Mouse (Mus musculus): ENCODE data around the gene Olfr1276. TPM values are rescaled to one million over a fixed set of nuclear protein-coding genes. Genes with fewer than 3 reads are reported as not detected.

Gene Olfr1276
- not detected in 2 replicates for polyA plus RNA-seq (2014; fragmentation: Nextera tagmentation; extraction: Ambion mirVana)

DNA sequence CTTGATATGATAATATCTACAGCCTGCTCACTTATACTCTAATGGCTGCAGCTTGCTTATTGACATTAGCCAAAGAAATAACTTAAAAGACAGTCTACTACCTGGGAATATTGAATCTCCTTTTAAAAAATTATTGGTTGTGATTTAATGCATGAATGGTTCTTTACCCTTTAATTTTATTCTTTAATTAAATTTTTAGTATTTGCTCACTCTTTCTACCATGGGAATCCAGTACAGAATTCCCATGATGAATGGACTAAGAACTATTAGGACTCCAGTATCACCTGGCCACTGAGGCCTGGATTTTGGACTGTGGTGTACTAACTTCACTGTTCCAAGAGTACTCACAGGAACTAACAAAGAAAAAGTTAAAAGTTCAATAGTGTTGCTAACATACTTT lies at the start of gene Olfr1276:
Gene Olfr1276, plus strand, starts transcription at position 301 of the 400 bp plus-strand sequence.
- H3K4me3 ChIP-seq (ENCODE audit: low read depth, low read length): no peak within 1 kb of the TSS
- no peaks in the 10 kb centered on the region for H3K27me3 ChIP-seq (ENCODE audit: control insufficient read depth, insufficient read depth, low read length)
- no peaks in the 10 kb centered on the region for H3K4me1 ChIP-seq (ENCODE audit: control insufficient read depth, insufficient read depth, low read length)
- H3K27ac ChIP-seq (ENCODE audit: low read depth, low read length): no peak within 1 kb of the TSS
- no peak within 1 kb of the TSS for H3K9ac ChIP-seq (ENCODE audit: low read length)
- DNase-seq (ENCODE audit: low spot score, missing footprints): no peak
- no peaks in the 10 kb centered on the region for H3K9me3 ChIP-seq (ENCODE audit: control insufficient read depth, low read length)
- no peaks in the 10 kb centered on the region for H3K36me3 ChIP-seq (ENCODE audit: control insufficient read depth, insufficient read depth, low read length)
- no peak for ATAC-seq (ENCODE audit: low FRiP score)
- no peak within 1 kb of the TSS for H3K4me2 ChIP-seq

- Histone ChIP-seq H3K27me3 (ENCODE audit: control insufficient read depth, insufficient read depth, low read length) (no peaks in the 10 kb centered on the region), H3K9me3 (ENCODE audit: control insufficient read depth, low read length) (no peaks in the 10 kb centered on the region), H3K4me2 (no peak within 1 kb of the TSS), H3K4me1 (ENCODE audit: control insufficient read depth, insufficient read depth, low read length) (no peaks in the 10 kb centered on the region), H3K9ac (ENCODE audit: low read length) (no peak within 1 kb of the TSS), H3K27ac (ENCODE audit: low read depth, low read length) (no peak within 1 kb of the TSS), H3K4me3 (ENCODE audit: low read depth, low read length) (no peak within 1 kb of the TSS), H3K36me3 (ENCODE audit: control insufficient read depth, insufficient read depth, low read length) (no peaks in the 10 kb centered on the region)
- no peak for ATAC-seq (ENCODE audit: low FRiP score)
- 87% methylated on average over 6 of the region's 6 CpGs for WGBS
- DNase-seq (ENCODE audit: low spot score, missing footprints): no peak
These were observed 24.8 kb upstream of the Olfr1276 start, which contains the start of gene 4930430A15Rik for GRCm38 (mm10) chr2:111229502-111229901. Gene 4930430A15Rik (minus strand): TSS chr2:111229602.

- Histone ChIP-seq H3K27ac (ENCODE audit: low read depth, low read length) (no peak within 1 kb of the TSS), H3K9me3 (ENCODE audit: control insufficient read depth, low read length) (no peaks in the 10 kb centered on the region), H3K4me3 (ENCODE audit: low read depth, low read length) (no peak within 1 kb of the TSS), H3K9ac (ENCODE audit: low read length) (no peak within 1 kb of the TSS), H3K36me3 (ENCODE audit: control insufficient read depth, insufficient read depth, low read length) (no peaks in the 10 kb centered on the region), H3K27me3 (ENCODE audit: control insufficient read depth, insufficient read depth, low read length) (no peaks in the 10 kb centered on the region), H3K4me1 (ENCODE audit: control insufficient read depth, insufficient read depth, low read length) (no peaks in the 10 kb centered on the region), H3K4me2 (no peak within 1 kb of the TSS)
- DNase-seq (ENCODE audit: low spot score, missing footprints) (no peak), ATAC-seq (ENCODE audit: low FRiP score) (no peak)
- WGBS: 83% methylated on average over 1 of the region's 1 CpGs
These were observed 19.1 kb upstream of the Olfr1276 start, which contains the start of gene Olfr1275 for GRCm38 (mm10) chr2:111235186-111235585. Gene Olfr1275 (minus strand): TSS chr2:111235286.

- Histone ChIP-seq H3K4me3 (ENCODE audit: low read depth, low read length) (no peak within 1 kb of the TSS), H3K27me3 (ENCODE audit: control insufficient read depth, insufficient read depth, low read length) (no peaks in the 10 kb centered on the region), H3K36me3 (ENCODE audit: control insufficient read depth, insufficient read depth, low read length) (no peaks in the 10 kb centered on the region), H3K9me3 (ENCODE audit: control insufficient read depth, low read length) (no peaks in the 10 kb centered on the region), H3K27ac (ENCODE audit: low read depth, low read length) (no peak within 1 kb of the TSS), H3K4me2 (no peak within 1 kb of the TSS), H3K4me1 (ENCODE audit: control insufficient read depth, insufficient read depth, low read length) (no peaks in the 10 kb centered on the region), H3K9ac (ENCODE audit: low read length) (no peak within 1 kb of the TSS)
- DNase-seq (ENCODE audit: low spot score, missing footprints): no peak
- WGBS: 81% methylated on average over 2 of the region's 2 CpGs
- no peak for ATAC-seq (ENCODE audit: low FRiP score)
These were observed 19.7 kb downstream of the Olfr1276 start, which contains the start of gene Olfr1277 for GRCm38 (mm10) chr2:111274006-111274405. Gene Olfr1277 (minus strand): TSS chr2:111274106.

- Histone ChIP-seq H3K4me3 (ENCODE audit: low read depth, low read length) (no peak within 1 kb of the TSS), H3K9me3 (ENCODE audit: control insufficient read depth, low read length) (no peaks in the 10 kb centered on the region), H3K4me2 (no peak within 1 kb of the TSS), H3K36me3 (ENCODE audit: control insufficient read depth, insufficient read depth, low read length) (no peaks in the 10 kb centered on the region), H3K27ac (ENCODE audit: low read depth, low read length) (no peak within 1 kb of the TSS), H3K27me3 (ENCODE audit: control insufficient read depth, insufficient read depth, low read length) (no peaks in the 10 kb centered on the region), H3K4me1 (ENCODE audit: control insufficient read depth, insufficient read depth, low read length) (no peaks in the 10 kb centered on the region), H3K9ac (ENCODE audit: low read length) (no peak within 1 kb of the TSS)
- ATAC-seq (ENCODE audit: low FRiP score): no peak
- no peak for DNase-seq (ENCODE audit: low spot score, missing footprints)
These were observed 35.5 kb downstream of the Olfr1276 start, which contains the start of gene Olfr1278 for GRCm38 (mm10) chr2:111289836-111290235. Gene Olfr1278 (plus strand): TSS chr2:111290136.

DNA sequence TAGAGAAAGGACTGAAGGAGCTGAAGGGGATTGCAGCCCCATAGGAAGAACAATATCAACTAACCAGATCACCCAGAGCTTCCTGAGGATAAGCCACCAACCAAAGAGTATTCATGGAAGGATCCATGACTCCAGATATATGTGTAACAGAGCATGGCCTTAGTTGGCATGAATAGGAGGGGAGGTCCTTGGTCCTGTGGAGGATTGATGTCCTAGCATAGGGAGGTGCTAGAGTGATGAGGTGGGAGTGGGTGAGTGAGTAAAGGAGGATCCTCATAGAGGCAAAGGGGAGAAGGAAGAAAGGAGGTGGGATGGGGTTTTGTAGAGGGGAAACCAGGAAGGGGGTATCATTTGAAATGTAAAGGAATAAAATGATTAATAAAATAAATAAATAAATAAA lies 44.2 kb downstream of the Olfr1276 start:
- Histone ChIP-seq H3K9me3 (ENCODE audit: control insufficient read depth, low read length) (no peaks in the 10 kb centered on the region), H3K4me3 (ENCODE audit: low read depth, low read length) (no peak overlapping the region), H3K36me3 (ENCODE audit: control insufficient read depth, insufficient read depth, low read length) (no peaks in the 10 kb centered on the region), H3K4me1 (ENCODE audit: control insufficient read depth, insufficient read depth, low read length) (no peaks in the 10 kb centered on the region), H3K27ac (ENCODE audit: low read depth, low read length) (no peak overlapping the region), H3K9ac (ENCODE audit: low read length) (no peak overlapping the region), H3K27me3 (ENCODE audit: control insufficient read depth, insufficient read depth, low read length) (no peaks in the 10 kb centered on the region), H3K4me2 (no peak overlapping the region)
- ATAC-seq (ENCODE audit: low FRiP score) (peak; percentile 58; the same call in 1 of the 2 replicates), DNase-seq (ENCODE audit: low spot score, missing footprints) (no peak)

DNA sequence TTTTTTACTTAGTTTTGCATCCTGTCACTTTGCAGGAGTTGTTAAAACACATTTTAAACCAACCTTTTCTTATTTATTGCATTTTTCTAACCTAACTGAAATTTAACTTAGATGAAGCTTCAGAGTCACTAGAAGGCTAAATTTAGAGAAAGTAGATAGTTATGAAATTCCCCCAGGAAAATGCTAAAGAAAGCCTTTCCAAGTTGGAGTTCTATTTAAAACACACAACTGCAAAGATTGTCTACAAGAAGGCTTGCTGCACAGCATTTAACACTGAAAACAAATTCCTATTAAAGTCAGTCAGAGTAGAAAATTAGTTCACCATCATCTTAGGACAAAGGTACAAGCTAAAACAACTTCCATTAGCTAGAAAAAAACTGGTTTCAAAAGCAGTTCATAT lies 46.1 kb downstream of the Olfr1276 start, which contains the start of gene Olfr1279:
Gene Olfr1279, plus strand, starts transcription at position 262 of the 400 bp plus-strand sequence.
- Histone ChIP-seq H3K4me2 (no peak within 1 kb of the TSS), H3K9me3 (ENCODE audit: control insufficient read depth, low read length) (no peaks in the 10 kb centered on the region), H3K27me3 (ENCODE audit: control insufficient read depth, insufficient read depth, low read length) (no peaks in the 10 kb centered on the region), H3K9ac (ENCODE audit: low read length) (no peak within 1 kb of the TSS), H3K4me3 (ENCODE audit: low read depth, low read length) (no peak within 1 kb of the TSS), H3K4me1 (ENCODE audit: control insufficient read depth, insufficient read depth, low read length) (no peaks in the 10 kb centered on the region), H3K27ac (ENCODE audit: low read depth, low read length) (no peak within 1 kb of the TSS), H3K36me3 (ENCODE audit: control insufficient read depth, insufficient read depth, low read length) (no peaks in the 10 kb centered on the region)
- DNase-seq (ENCODE audit: low spot score, missing footprints) (no peak), ATAC-seq (ENCODE audit: low FRiP score) (no peak)

Other genes with a start within 250 kb of the Olfr1276 start
- not detected in 2 replicates for gene Gm13941, start 148.5 kb upstream of the Olfr1276 start, polyA plus RNA-seq (2014; fragmentation: Nextera tagmentation; extraction: Ambion mirVana)
- gene Gm15130, start 101.6 kb upstream of the Olfr1276 start, polyA plus RNA-seq (2014; fragmentation: Nextera tagmentation; extraction: Ambion mirVana): not detected in 2 replicates
- not detected in 2 replicates for gene 4930430A15Rik, start 24.9 kb upstream of the Olfr1276 start, polyA plus RNA-seq (2014; fragmentation: Nextera tagmentation; extraction: Ambion mirVana)
- not detected in 2 replicates for gene Olfr1275, start 19.2 kb upstream of the Olfr1276 start, polyA plus RNA-seq (2014; fragmentation: Nextera tagmentation; extraction: Ambion mirVana)
- not detected in 2 replicates for gene Olfr1277, start 19.6 kb downstream of the Olfr1276 start, polyA plus RNA-seq (2014; fragmentation: Nextera tagmentation; extraction: Ambion mirVana)
- gene Olfr1278, start 35.6 kb downstream of the Olfr1276 start, polyA plus RNA-seq (2014; fragmentation: Nextera tagmentation; extraction: Ambion mirVana): not detected in 2 replicates
- gene Olfr1279, start 46.1 kb downstream of the Olfr1276 start, polyA plus RNA-seq (2014; fragmentation: Nextera tagmentation; extraction: Ambion mirVana): 0.04 TPM in 1 of 2 replicates, not detected in the other
- gene Olfr1280, start 59.5 kb downstream of the Olfr1276 start, polyA plus RNA-seq (2014; fragmentation: Nextera tagmentation; extraction: Ambion mirVana): not detected in 2 replicates
- not detected in 2 replicates for gene Olfr1281, start 72.0 kb downstream of the Olfr1276 start, polyA plus RNA-seq (2014; fragmentation: Nextera tagmentation; extraction: Ambion mirVana)
- not detected in 2 replicates for gene Olfr1282, start 81.6 kb downstream of the Olfr1276 start, polyA plus RNA-seq (2014; fragmentation: Nextera tagmentation; extraction: Ambion mirVana)
- not detected in 2 replicates for gene Olfr1283, start 112.3 kb downstream of the Olfr1276 start, polyA plus RNA-seq (2014; fragmentation: Nextera tagmentation; extraction: Ambion mirVana)
- gene Olfr1284, start 121.0 kb downstream of the Olfr1276 start, polyA plus RNA-seq (2014; fragmentation: Nextera tagmentation; extraction: Ambion mirVana): not detected in 2 replicates
- not detected in 2 replicates for gene Olfr1286, start 168.6 kb downstream of the Olfr1276 start, polyA plus RNA-seq (2014; fragmentation: Nextera tagmentation; extraction: Ambion mirVana)
- not detected in 2 replicates for gene Olfr1287, start 194.6 kb downstream of the Olfr1276 start, polyA plus RNA-seq (2014; fragmentation: Nextera tagmentation; extraction: Ambion mirVana)
- not detected in 2 replicates for gene Olfr1288, start 219.6 kb downstream of the Olfr1276 start, polyA plus RNA-seq (2014; fragmentation: Nextera tagmentation; extraction: Ambion mirVana)
- not detected in 2 replicates for gene Olfr1289, start 226.3 kb downstream of the Olfr1276 start, polyA plus RNA-seq (2014; fragmentation: Nextera tagmentation; extraction: Ambion mirVana)
- 0.16 TPM in 1 of 2 replicates, not detected in the other for gene Olfr1290, start 239.3 kb downstream of the Olfr1276 start, polyA plus RNA-seq (2014; fragmentation: Nextera tagmentation; extraction: Ambion mirVana)
- gene Olfr1291-ps1, start 242.7 kb downstream of the Olfr1276 start, polyA plus RNA-seq (2014; fragmentation: Nextera tagmentation; extraction: Ambion mirVana): not detected in 2 replicates

Data from midbrain, embryonic 11.5 days (tissue).